Mouse (Mus musculus) C2C12 (cell line): ENCODE results near the gene Car10.

Source experiments
- CTCF ChIP-seq: IDR thresholded peaks from one replicate; pipeline ENCODE4 v1.5.1; 2011; ENCODE audit not compliant: control insufficient read depth, insufficient read depth, insufficient read length
- MYOD1 ChIP-seq: IDR thresholded peaks from one replicate; pipeline ENCODE4 v1.6.1; 2011; ENCODE audit warnings: low read depth; ENCODE audit not compliant: control insufficient read depth, insufficient read length
- USF1 ChIP-seq: IDR thresholded peaks from one replicate; pipeline ENCODE4 v1.6.1; 2011; ENCODE audit warnings: low read depth, mild to moderate bottlenecking, control low read depth, moderate library complexity

- no peak for TF ChIP-seq CTCF
- no peak for TF ChIP-seq USF1
- no peak for TF ChIP-seq MYOD1
Observed at GRCm38 (mm10) chr11:93525921-93526320, 428.1 kb downstream of the Car10 start.
